Mouse (Mus musculus): ENCODE data around the gene Dus3l.

The Dus3l gene

GRCm38 (mm10) chr17:56778779-56779362 is 14.3 kb downstream of the Dus3l start:
- intact Hi-C loops (cut with DNase I): no loop called here

GRCm38 (mm10) chr17:56780291-56780978 is 15.9 kb downstream of the Dus3l start:
- intact Hi-C loops (cut with DNase I): no loop called here

- intact Hi-C loops (cut with DNase I): no loop called here
These were observed 24.3 kb downstream of the Dus3l start for GRCm38 (mm10) chr17:56788886-56789285.

GRCm38 (mm10) chr17:56789286-56789685 is 24.7 kb downstream of the Dus3l start:
- intact Hi-C loops (cut with DNase I): no loop called here

- intact Hi-C loops (cut with DNase I): no loop called here
These were observed 28.0 kb downstream of the Dus3l start for GRCm38 (mm10) chr17:56792588-56792987.

GRCm38 (mm10) chr17:56793614-56794319 is 29.2 kb downstream of the Dus3l start:
- intact Hi-C loops (cut with DNase I): no loop called here

GRCm38 (mm10) chr17:56799276-56799675 is 34.7 kb downstream of the Dus3l start:
- intact Hi-C loops (cut with DNase I): no loop called here

GRCm38 (mm10) chr17:56802065-56802464 is 37.5 kb downstream of the Dus3l start:
- intact Hi-C loops (cut with DNase I): loop anchor here (5.0 kb wide), 1 partner anchor 35 kb away; no protein-coding TSS in a partner anchor

- intact Hi-C loops (cut with DNase I): loop anchor here (5.0 kb wide), 2 partner anchors 38 to 147 kb away; no protein-coding TSS in a partner anchor
These were observed 40.4 kb downstream of the Dus3l start for GRCm38 (mm10) chr17:56804952-56805351.

- intact Hi-C loops (cut with DNase I): loop anchor here (5.0 kb wide), 1 partner anchor 147 kb away; no protein-coding TSS in a partner anchor
These were observed 41.2 kb downstream of the Dus3l start for GRCm38 (mm10) chr17:56805784-56806183.

- intact Hi-C loops (cut with DNase I): loop anchor here (1.0 to 5.0 kb wide), 2 partner anchors 50 to 144 kb away; no protein-coding TSS in a partner anchor
These were observed 44.0 kb downstream of the Dus3l start for GRCm38 (mm10) chr17:56808518-56808917.

GRCm38 (mm10) chr17:56810245-56810644 is 45.7 kb downstream of the Dus3l start:
- intact Hi-C loops (cut with DNase I): no loop called here

- intact Hi-C loops (cut with DNase I): no loop called here
These were observed 49.9 kb downstream of the Dus3l start for GRCm38 (mm10) chr17:56814316-56815056.

- intact Hi-C loops (cut with DNase I): no loop called here
These were observed 50.4 kb downstream of the Dus3l start for GRCm38 (mm10) chr17:56815057-56815345.

- intact Hi-C loops (cut with DNase I): no loop called here
These were observed 53.6 kb downstream of the Dus3l start for GRCm38 (mm10) chr17:56818067-56818636.

GRCm38 (mm10) chr17:56819032-56819545 is 54.5 kb downstream of the Dus3l start:
- intact Hi-C loops (cut with DNase I): no loop called here

Measured in adrenal gland (tissue).